Mouse (Mus musculus) neural tube, embryonic 12.5 days (tissue): ENCODE results near the gene M6pr. TPM values are rescaled to one million over a fixed set of nuclear protein-coding genes. Genes with fewer than 3 reads are reported as not detected.

ENCODE experiments used
- ATAC-seq: fragments of 200-750 bp; cut with Nextera tagmentation; 2 replicates; pipeline ENCODE4 v1.8.0; 2017; ENCODE audit warnings: low read depth, mild to moderate bottlenecking, moderate TSS enrichment, moderate library complexity; ENCODE audit not compliant: low FRiP score
- H3K27ac ChIP-seq: fragments of 300-500 bp; sonication (generic); 2 replicates; pipeline ENCODE4 v1.5.1; 2016
- H3K27me3 ChIP-seq: fragments of 300-500 bp; sonication (generic); replicated peaks from 2 replicates; pipeline ENCODE4 v1.6.1; 2016; ENCODE audit warnings: mild to moderate bottlenecking
- H3K36me3 ChIP-seq: fragments of 300-500 bp; sonication (generic); 2 replicates; pipeline ENCODE4 v1.6.1; 2016; ENCODE audit warnings: mild to moderate bottlenecking
- H3K4me1 ChIP-seq: fragments of 300-500 bp; sonication (generic); 2 replicates; pipeline ENCODE4 v1.6.1; 2016
- H3K4me2 ChIP-seq: fragments of 300-500 bp; sonication (generic); replicated peaks from 2 replicates; pipeline ENCODE4 v1.6.1; 2016; ENCODE audit warnings: mild to moderate bottlenecking
- H3K4me3 ChIP-seq: fragments of 300-500 bp; sonication (generic); 2 replicates; pipeline ENCODE4 v1.5.1; 2016
- H3K9ac ChIP-seq: fragments of 300-500 bp; sonication (generic); 2 replicates; pipeline ENCODE4 v1.6.1; 2016; ENCODE audit warnings: mild to moderate bottlenecking
- H3K9me3 ChIP-seq: fragments of 300-500 bp; sonication (generic); 2 replicates; pipeline ENCODE4 v1.6.1; 2016; ENCODE audit warnings: mild to moderate bottlenecking
- WGBS: fragments of 180-500 bp; shearing (Covaris S2); methylation state at CpG from one replicate; pipeline ENCODE4 v1.1.7; 2016; 5-methylcytosine and 5-hydroxymethylcytosine counted together
- polyA plus RNA-seq: library from polyadenylated mRNA; unstranded; fragments of >200 nt; fragmentation: Nextera tagmentation; extraction: Ambion mirVana; gene quantifications from 2 replicates; pipeline ENCODE4 v1.2.1, GENCODE M21; 2016

M6pr gene
- polyA plus RNA-seq = 67.9 and 73.6 TPM in 2 replicates

DNA sequence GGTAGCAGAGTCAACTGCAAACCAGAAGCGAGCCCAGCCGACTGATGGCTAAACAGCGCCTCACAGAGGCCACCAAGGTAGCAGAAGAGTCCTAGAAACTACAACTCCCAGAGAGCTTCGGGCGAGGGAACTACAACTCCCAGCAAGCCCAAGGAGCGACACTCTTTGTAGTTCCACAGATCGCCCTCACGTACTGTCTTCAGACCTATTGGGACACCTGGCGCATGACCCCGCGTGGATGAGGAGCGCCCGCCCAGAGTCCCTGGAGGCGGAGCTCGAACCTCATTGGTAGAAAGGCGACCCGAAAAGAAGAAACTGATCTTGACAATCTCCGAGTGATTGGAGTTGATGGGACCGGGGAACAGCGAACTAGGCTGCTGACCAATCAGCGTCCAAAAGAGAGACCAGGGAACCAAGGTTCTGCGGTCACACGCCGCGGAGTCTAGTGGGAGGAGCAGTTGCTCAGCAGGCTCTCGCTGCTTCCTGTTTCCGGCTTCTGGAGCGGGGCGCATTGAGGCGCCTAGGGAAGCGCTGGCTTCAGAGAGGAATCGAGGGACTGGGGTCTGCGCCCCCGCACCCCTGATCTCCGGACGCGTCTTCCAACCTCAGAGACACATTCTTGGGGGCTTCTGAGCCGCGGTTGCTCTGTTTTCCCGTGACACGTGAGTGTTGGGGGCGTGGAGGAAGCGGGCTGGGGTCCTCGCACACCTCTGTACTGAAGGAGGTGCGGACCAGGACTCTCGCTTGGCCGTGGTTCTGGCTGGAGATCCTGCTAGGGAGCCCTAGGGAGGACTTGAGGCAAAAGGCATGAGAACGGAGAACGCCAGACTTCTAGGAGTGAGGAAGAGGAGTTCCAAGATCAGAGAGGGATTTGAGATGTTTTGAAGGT, at the start of gene M6pr:
M6pr (plus strand) TSS at position 216 of the 889 bp plus-strand sequence.
- H3K4me3 ChIP-seq = peak within 1 kb of the TSS; percentile 79
- H3K36me3 ChIP-seq = peaks cover 13% of the 10 kb centered on the region
- WGBS = under 1% methylated on average over 49 of the region's 49 CpGs
- peak within 1 kb of the TSS; percentile 79 for H3K9ac ChIP-seq
- H3K4me1 ChIP-seq = peaks cover 16% of the 10 kb centered on the region
- no peaks in the 10 kb centered on the region for H3K9me3 ChIP-seq
- no peak within 1 kb of the TSS for H3K27ac ChIP-seq
- H3K27me3 ChIP-seq = no peaks in the 10 kb centered on the region
- peak within 1 kb of the TSS; percentile 76 for H3K4me2 ChIP-seq
- peak; percentile 98 for ATAC-seq

- Histone ChIP-seq H3K9ac (no peak overlapping the region), H3K4me1 (no peaks in the 10 kb centered on the region), H3K4me2 (no peak overlapping the region), H3K27me3 (no peaks in the 10 kb centered on the region), H3K4me3 (no peak overlapping the region), H3K9me3 (no peaks in the 10 kb centered on the region), H3K27ac (no peak overlapping the region), H3K36me3 (no peaks in the 10 kb centered on the region)
- ATAC-seq = no peak
- 92% methylated on average over 8 of the region's 8 CpGs for WGBS
Observed at GRCm38 (mm10) chr6:122262543-122262942, 46.0 kb upstream of the M6pr start.

- 80% methylated on average over 3 of the region's 3 CpGs for WGBS
- Histone ChIP-seq H3K4me3 (no peak overlapping the region), H3K27me3 (no peaks in the 10 kb centered on the region), H3K4me2 (no peak overlapping the region), H3K36me3 (no peaks in the 10 kb centered on the region), H3K9me3 (no peaks in the 10 kb centered on the region), H3K9ac (no peak overlapping the region), H3K27ac (no peak overlapping the region), H3K4me1 (no peaks in the 10 kb centered on the region)
- no peak for ATAC-seq
Observed at GRCm38 (mm10) chr6:122268561-122268960, 40.0 kb upstream of the M6pr start.

- H3K4me1 ChIP-seq = no peaks in the 10 kb centered on the region
- no peaks in the 10 kb centered on the region for H3K9me3 ChIP-seq
- WGBS = 95% methylated on average over 4 of the region's 4 CpGs
- no peak overlapping the region for H3K4me3 ChIP-seq
- no peak overlapping the region for H3K9ac ChIP-seq
- no peaks in the 10 kb centered on the region for H3K36me3 ChIP-seq
- H3K4me2 ChIP-seq = no peak overlapping the region
- no peaks in the 10 kb centered on the region for H3K27me3 ChIP-seq
- ATAC-seq = no peak
- no peak overlapping the region for H3K27ac ChIP-seq
Observed at GRCm38 (mm10) chr6:122269170-122269569, 39.4 kb upstream of the M6pr start.

DNA sequence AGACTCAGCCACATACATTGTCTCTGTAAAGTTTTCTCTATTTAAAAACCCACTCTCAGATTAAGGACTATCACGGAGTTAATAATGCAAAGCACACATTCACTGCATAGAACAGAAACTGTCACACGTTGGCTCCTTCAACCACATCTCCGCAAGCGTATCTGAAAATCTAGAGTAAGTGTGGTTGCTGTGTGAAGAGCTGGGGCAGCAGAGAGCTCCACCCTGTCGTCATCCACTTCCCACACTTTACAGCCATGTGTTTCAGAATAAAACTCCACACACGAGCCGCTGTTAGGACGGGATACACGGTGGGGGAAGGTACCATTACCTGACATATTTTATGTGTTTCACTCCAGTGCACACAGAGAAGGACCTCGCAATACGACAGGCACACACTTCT, 38.4 kb upstream of the M6pr start:
- Histone ChIP-seq H3K9ac (no peak overlapping the region), H3K4me2 (no peak overlapping the region), H3K4me1 (no peaks in the 10 kb centered on the region), H3K27ac (no peak overlapping the region), H3K27me3 (no peaks in the 10 kb centered on the region), H3K36me3 (no peaks in the 10 kb centered on the region), H3K4me3 (no peak overlapping the region), H3K9me3 (no peaks in the 10 kb centered on the region)
- WGBS = 82% methylated on average over 11 of the region's 11 CpGs
- ATAC-seq = no peak

DNA sequence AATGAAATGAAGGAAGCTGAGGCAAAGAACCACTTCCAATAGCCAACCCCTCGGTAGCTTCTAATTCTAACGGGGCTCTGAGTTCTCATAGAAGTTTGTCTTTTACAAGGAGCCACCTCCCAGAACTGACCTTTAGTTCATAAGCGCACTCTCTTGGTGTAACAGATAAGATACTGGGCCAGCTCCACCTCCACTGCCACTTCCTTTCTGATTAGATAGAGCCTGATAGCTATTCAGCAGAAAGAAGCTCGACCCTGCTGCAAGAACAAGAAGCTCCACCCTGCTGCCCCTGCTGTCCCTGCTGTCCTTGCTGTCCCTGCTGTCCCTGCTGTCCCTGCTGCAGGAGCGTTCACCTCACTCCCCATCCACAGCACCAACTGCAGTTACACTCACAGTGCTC, 34.0 kb upstream of the M6pr start:
- H3K4me3 ChIP-seq = no peak overlapping the region
- no peak for ATAC-seq
- no peaks in the 10 kb centered on the region for H3K9me3 ChIP-seq
- no peaks in the 10 kb centered on the region for H3K27me3 ChIP-seq
- H3K27ac ChIP-seq = no peak overlapping the region
- H3K9ac ChIP-seq = no peak overlapping the region
- 65% methylated on average over 5 of the region's 5 CpGs for WGBS
- no peaks in the 10 kb centered on the region for H3K4me1 ChIP-seq
- H3K4me2 ChIP-seq = no peak overlapping the region
- no peaks in the 10 kb centered on the region for H3K36me3 ChIP-seq

DNA sequence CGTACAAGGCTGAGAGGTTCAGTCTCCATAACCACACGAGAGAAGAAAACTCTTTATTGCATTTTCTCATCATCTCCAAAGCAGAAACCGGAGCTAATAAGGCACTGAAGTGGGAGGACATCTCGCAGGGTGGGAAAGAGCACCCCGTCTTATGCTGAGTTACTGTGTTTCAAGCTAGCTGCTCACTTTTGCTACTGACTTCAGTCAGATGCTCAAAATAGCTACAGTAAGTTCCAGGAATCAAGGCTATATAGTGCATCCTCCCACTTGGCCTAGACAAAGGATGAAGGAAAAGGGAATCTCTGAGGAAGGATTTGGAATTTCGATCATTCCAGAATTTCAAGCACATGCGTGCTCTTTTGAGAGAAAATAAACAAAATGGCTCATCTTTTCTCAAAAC, 32.0 kb upstream of the M6pr start:
- Histone ChIP-seq H3K27me3 (no peaks in the 10 kb centered on the region), H3K4me2 (no peak overlapping the region), H3K9me3 (no peaks in the 10 kb centered on the region), H3K4me3 (no peak overlapping the region), H3K9ac (no peak overlapping the region), H3K36me3 (no peaks in the 10 kb centered on the region), H3K27ac (no peak overlapping the region), H3K4me1 (no peaks in the 10 kb centered on the region)
- no peak for ATAC-seq
- WGBS = 88% methylated on average over 7 of the region's 7 CpGs

DNA sequence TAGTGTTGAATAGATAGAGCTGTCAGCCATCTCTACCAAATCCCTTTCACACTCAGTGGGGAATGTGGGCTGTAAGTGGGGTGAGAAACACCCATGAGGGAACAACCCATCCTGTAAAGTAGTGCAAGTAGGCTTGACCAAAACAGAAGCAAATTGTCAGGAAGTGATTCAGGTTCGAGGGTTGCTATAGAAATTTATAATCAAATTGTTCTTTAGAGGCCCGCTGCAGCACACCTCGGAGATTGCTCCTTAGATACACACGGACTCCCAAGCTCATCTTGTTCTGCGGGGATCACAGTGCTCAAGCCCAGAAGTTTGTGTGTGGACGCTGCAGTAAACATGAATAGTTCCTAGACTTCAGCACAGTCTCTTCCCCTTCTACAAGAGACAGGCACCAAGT, 25.7 kb upstream of the M6pr start, which contains the start of gene Klrg1:
Klrg1 (minus strand) TSS at position 101 of the 400 bp plus-strand sequence.
- H3K4me2 ChIP-seq = no peak within 1 kb of the TSS
- no peak for ATAC-seq

GRCm38 (mm10) chr6:122283429-122283828, 25.1 kb upstream of the M6pr start:
- no peak overlapping the region for H3K27ac ChIP-seq
- 89% methylated on average over 2 of the region's 2 CpGs for WGBS
- ATAC-seq = no peak

More for the DNA sequence above, 25.7 kb upstream of the M6pr start, which contains the start of gene Klrg1:
- no peak within 1 kb of the TSS for H3K27ac ChIP-seq
- H3K9me3 ChIP-seq = no peaks in the 10 kb centered on the region
- 82% methylated on average over 6 of the region's 6 CpGs for WGBS
- H3K9ac ChIP-seq = no peak within 1 kb of the TSS
- H3K36me3 ChIP-seq = no peaks in the 10 kb centered on the region
- no peaks in the 10 kb centered on the region for H3K4me1 ChIP-seq
- H3K27me3 ChIP-seq = no peaks in the 10 kb centered on the region
- H3K4me3 ChIP-seq = no peak within 1 kb of the TSS

GRCm38 (mm10) chr6:122284304-122284703, 24.2 kb upstream of the M6pr start:
- Histone ChIP-seq H3K9me3 (no peaks in the 10 kb centered on the region), H3K27me3 (no peaks in the 10 kb centered on the region), H3K27ac (no peak overlapping the region), H3K36me3 (no peaks in the 10 kb centered on the region), H3K4me2 (no peak overlapping the region), H3K4me1 (no peaks in the 10 kb centered on the region), H3K4me3 (no peak overlapping the region), H3K9ac (no peak overlapping the region)
- no peak for ATAC-seq
- WGBS = 82% methylated on average over 4 of the region's 4 CpGs

More at GRCm38 (mm10) chr6:122283429-122283828, 25.1 kb upstream of the M6pr start:
- H3K4me1 ChIP-seq = no peaks in the 10 kb centered on the region
- no peak overlapping the region for H3K4me2 ChIP-seq
- no peaks in the 10 kb centered on the region for H3K27me3 ChIP-seq
- H3K9me3 ChIP-seq = no peaks in the 10 kb centered on the region
- H3K9ac ChIP-seq = no peak overlapping the region
- H3K36me3 ChIP-seq = no peaks in the 10 kb centered on the region
- H3K4me3 ChIP-seq = no peak overlapping the region

GRCm38 (mm10) chr6:122284823-122285222, 23.7 kb upstream of the M6pr start:
- ATAC-seq = no peak
- Histone ChIP-seq H3K36me3 (no peaks in the 10 kb centered on the region), H3K27me3 (no peaks in the 10 kb centered on the region), H3K4me1 (no peaks in the 10 kb centered on the region), H3K9ac (no peak overlapping the region), H3K27ac (no peak overlapping the region), H3K4me3 (no peak overlapping the region), H3K9me3 (no peaks in the 10 kb centered on the region), H3K4me2 (no peak overlapping the region)
- 90% methylated on average over 1 of the region's 1 CpGs for WGBS

GRCm38 (mm10) chr6:122288263-122288662, 20.3 kb upstream of the M6pr start:
- ATAC-seq = no peak
- Histone ChIP-seq H3K4me3 (no peak overlapping the region), H3K9me3 (no peaks in the 10 kb centered on the region), H3K4me1 (no peaks in the 10 kb centered on the region), H3K27ac (no peak overlapping the region), H3K4me2 (no peak overlapping the region), H3K36me3 (no peaks in the 10 kb centered on the region), H3K27me3 (no peaks in the 10 kb centered on the region), H3K9ac (no peak overlapping the region)
- WGBS = 73% methylated on average over 1 of the region's 1 CpGs

DNA sequence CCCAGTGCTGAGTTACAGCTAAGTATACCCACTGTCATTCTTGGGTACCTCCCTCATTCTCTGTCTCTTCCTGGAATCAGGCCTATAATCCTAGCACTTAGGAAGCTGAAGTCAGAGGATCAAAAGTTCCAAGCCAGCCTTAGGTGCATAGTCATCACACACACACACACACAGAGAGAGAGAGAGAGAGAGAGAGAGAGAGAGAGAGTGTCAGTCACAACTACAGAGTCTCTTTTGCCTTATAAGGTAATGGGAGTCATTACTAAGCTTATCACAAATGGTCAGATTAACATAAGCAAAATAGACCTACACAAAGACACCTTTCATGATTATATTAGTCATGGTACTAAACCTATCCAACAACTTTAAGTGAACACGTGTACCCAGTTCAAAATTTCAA, 19.2 kb upstream of the M6pr start:
- no peaks in the 10 kb centered on the region for H3K27me3 ChIP-seq
- 63% methylated on average over 1 of the region's 1 CpGs for WGBS
- no peak overlapping the region for H3K27ac ChIP-seq

More for the DNA sequence above, 19.2 kb upstream of the M6pr start:
- Histone ChIP-seq H3K4me1 (no peaks in the 10 kb centered on the region), H3K9ac (no peak overlapping the region), H3K4me2 (no peak overlapping the region), H3K36me3 (no peaks in the 10 kb centered on the region), H3K9me3 (no peaks in the 10 kb centered on the region), H3K4me3 (no peak overlapping the region)
- ATAC-seq = no peak
